Mouse (Mus musculus) T-helper 17 cell (primary cell): ENCODE data around the gene Asb4.
"Not testable (repeated sequence)": the region's sequence is repeated elsewhere in the genome, so short reads cannot be mapped to it uniquely, and the experiment has no call there.

ENCODE experiments used
- in situ Hi-C, 2 experiments: fragments of 300-600 bp; cut with MboI, MseI; formaldehyde crosslinking; loops; 1 replicate in 1 of 2; 2 replicates in 1 of 2; pipeline ENCODE4 v1.15.1; 2025; ENCODE audit warnings: high pct_unique_total_duplicates in 2 of 2

Asb4 gene

DNA sequence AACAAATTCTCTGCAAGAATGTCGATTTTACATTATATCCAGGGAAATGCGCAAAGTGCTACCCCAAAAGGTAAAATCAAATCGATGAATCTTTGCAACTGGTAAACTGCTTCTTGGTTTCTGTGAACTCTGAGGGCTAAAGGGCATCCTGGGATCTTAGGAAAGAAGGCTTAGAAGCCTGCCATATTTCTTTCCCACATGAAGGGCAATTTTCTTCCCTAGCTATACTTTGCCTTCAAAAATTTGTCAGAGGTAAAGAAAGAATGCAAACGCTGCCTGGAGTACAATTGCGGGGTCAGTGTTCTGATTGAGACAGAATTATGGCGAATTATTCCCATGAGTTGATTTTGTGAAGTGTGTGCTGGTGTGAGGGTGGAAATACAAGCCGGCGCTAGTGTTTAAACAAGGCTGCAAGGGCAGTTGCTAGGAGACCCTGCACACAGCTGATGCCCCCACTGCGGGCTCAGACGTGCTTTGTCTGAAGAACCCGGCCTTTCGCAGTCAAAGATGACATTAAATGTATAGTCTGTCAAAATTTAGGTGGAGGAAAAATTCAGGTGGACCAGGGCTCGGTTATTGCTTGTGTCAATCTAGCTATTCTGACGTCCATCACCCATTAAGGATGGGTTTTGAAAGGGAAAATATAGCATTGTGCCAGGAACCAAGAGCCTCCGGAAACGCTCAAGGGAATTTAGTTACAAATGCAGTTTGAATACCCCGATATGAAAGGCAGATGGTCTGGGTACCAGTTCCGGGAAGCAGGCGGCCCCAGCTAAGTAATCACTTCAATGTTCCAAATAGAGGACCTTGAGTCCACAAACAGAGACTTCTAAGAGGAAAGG is at the start of gene Asb4:
Asb4 (plus strand) TSS at position 51 of the 842 bp plus-strand sequence.
- in situ Hi-C loops, result no loop called here

DNA sequence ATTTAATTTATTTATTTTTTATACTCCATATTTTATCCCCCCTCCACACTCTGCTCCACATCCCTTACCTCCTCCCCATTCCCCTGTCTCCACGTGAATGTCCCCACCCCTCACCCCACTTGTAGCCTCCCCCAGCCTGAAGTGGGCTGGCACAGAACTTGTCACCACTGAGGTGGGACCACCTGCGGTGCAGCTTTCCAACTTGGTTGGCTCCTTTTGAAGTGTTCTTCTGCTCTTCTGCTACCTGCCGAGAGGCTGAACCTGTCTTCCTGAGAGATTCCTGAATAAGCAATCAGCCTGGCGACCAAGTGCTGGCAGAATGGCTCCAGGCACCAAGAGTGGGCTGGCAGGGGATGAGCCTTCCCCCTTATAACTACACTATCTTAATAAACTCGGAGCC is 49.2 kb upstream of the Asb4 start:
- in situ Hi-C loops, result no loop called here

DNA sequence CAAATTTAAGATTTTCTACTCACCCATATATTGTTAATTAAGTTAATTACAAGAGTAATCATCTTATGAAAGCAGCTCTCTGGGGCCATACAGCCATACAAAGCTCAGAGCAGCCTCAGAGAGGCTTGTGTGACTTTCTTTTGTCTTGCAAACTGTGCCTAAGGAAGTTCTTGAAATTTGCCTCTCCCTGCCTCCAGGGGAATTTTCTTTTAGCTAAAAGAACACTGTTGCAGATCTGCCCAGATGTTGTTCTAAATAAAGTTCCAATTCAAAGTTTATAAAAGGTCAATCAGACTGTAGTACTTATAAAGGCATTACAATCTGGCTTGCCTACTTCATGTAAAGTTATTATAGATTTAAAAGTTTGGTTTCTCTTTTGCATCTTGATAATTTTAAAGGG is 47.2 kb upstream of the Asb4 start:
- in situ Hi-C loops, result not testable (repeated sequence)

DNA sequence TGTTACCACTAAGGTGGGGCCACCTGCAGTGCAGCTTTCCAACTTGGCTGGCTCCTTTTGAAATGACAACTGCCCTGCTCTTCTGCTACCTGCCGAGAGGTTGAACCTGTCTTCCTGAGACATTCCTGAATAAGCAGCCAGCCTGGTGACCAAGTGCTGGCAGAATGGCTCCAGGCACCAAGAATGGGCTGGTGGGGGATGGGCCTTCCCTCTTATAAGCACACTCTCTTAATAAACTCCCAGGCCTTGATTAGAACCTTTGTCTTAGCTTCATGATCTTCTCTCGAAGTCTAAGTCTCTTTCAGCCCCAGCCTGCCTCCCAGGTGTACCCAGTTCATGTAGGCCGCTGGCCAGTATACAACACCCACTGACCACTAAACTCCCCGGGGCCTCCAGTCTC is 44.4 kb upstream of the Asb4 start:
- in situ Hi-C loops, result not testable (repeated sequence)

DNA sequence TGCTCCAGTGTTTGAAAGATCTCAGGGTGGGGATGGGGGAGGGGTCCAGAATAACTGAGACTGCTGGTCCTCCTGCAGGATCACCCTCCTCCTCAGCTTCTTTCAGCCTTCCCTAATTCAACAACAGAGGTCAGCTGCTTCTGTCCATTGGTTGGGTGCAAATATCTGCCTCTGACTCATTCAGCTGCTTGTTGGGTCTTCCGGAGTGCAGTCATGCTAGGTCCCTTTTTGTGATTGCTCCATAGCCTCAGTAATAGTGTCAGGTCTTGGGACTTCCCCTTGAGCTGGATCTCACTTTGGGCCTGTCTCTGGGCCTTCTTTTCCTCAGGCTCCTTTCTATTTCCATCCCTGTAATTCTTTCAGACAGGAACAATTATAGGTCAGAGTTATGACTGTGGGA is 43.9 kb upstream of the Asb4 start:
- in situ Hi-C loops, result not testable (repeated sequence)

DNA sequence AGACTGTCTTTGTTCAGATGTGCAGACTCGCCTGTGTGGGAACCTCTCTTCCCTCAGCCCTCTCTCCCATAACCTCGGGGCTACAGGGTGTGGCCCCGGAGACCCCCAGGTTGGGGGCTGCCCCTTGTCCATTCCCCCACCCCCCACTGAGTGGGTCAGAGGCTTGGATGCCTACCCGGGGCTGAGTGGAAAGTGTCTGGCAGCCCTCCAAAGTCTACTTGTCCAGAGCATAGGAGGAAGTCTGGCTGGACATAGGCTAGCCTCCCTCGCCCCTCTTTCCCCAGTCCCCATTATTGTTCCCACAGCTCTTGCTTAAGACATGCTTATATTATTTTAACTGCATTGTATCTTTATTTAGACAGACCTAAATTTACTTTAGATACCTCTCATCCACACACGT is 38.9 kb upstream of the Asb4 start:
- in situ Hi-C loops, result no loop called here

DNA sequence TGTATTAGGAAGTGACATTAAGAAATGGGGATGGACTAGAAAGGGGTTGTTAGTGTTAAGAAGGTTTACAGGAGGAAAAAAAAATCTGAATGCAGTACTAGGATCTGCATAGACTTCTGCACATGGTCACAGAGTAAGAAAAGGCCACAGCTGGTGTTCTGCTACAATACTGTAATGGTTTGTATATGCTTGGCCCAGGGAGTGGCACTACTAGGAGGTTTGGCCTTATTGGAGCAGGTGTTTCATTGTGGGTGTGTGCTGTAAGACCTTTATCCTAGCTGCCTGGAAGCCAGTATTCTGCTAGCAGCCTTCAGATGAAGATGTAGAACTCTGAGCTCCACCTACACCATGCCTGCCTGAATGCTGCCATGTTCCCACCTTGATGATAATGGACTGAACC is 25.3 kb upstream of the Asb4 start:
- in situ Hi-C loops, result no loop called here

DNA sequence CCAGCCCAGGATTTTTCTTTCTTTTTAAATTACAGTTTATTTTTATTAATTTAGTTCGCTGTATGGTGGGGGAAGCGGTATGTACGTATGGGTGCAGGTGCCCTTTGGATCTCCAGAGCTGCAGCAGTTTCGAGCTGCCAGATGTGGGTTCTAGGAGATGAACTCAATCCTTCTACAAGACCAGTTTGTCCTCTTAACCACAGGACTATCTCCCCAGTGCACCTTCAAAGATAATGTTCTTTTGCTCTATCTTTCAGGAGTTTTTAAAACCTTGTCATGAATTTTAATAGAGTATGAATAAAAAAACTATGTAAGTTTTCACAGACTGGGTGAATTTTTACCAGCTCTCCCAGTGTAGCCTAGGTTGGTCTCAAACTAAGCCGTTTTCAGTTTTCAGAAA is 22.8 kb upstream of the Asb4 start:
- in situ Hi-C loops, result loop anchor here (5.0 to 10.0 kb wide), 2 partner anchors 382 to 806 kb away; no protein-coding TSS in a partner anchor

DNA sequence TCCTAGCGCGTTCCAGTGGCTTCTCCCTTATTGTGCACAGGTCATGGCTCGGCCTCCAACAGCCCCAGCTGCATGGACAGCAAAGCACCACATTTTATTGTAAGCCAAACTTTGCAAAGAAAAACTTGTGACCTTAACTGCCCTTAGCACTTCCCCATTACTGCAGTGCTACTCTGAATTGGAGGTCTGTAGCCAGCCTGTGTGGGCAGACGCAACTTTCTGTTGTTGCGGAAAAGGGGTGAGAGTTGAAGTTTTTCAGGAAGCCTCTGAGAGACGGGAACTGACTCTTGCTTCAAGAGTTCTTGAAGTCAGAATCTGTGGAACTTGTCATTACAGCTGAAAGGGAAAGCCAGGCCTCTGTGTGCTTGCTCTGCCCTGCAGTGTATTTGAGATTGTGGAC is 21.2 kb upstream of the Asb4 start:
- in situ Hi-C loops, result loop anchor here (5.0 to 10.0 kb wide), 2 partner anchors 380 to 807 kb away; no protein-coding TSS in a partner anchor

DNA sequence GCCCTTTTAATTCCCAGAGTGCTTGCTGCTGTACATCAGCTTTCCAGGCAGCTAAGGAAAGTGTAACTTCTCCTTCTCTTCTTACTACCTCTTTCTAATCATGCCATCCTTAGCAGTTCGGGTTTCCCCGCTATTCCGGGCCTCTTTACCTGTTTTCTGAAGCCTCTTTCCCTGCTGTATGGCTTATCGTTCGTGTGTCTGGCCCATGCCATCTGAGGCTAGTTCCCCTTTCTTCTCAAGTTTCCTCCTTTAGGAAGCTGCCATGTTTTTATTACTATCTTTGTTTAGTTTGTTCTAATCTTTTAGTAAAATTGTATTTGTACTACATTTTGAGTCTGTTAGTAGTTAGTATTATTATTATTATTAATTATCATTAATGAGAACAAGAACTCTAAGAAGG is 17.3 kb upstream of the Asb4 start:
- in situ Hi-C loops, result loop anchor here in 1 of 2 experiments (10.0 kb wide), 1 partner anchor 811 kb away; no protein-coding TSS in a partner anchor

DNA sequence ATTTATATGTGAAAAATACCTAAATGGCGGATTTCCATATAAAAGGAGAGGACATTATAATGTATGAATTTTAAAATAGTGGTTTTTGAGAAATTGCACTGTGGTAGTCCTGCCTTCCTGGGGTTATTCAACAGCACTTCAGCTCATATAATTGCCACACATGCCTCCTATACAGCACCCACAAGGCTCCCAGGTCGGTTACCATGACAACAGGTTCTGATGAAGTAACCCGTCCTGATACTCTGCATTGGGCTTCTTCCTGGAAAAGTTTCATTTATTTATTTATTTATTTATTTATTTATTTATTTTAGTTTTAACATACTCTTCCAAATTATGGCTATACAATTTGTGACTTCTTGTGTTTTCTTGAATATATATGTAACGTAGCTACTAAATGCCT is 6.3 kb upstream of the Asb4 start:
- in situ Hi-C loops, result no loop called here

DNA sequence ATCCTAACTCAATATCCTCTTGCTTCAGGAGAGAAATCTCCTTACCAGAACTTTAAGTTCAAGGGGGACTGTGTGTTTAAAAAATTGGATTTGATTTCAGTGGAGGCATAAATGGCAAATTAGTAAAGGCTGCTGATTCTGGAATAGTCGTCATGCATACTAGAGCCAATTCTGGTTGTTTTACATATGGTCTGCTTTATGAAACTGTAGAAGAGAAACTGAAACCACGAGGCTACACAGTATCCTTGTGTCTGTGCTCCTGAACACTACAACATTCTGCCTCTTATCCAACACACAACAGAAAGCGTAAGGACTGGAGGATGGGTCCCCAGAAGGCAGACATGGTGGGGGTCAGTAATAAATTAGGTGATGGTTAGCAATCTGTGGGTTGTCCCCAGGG is 4.1 kb upstream of the Asb4 start:
- in situ Hi-C loops, result no loop called here

DNA sequence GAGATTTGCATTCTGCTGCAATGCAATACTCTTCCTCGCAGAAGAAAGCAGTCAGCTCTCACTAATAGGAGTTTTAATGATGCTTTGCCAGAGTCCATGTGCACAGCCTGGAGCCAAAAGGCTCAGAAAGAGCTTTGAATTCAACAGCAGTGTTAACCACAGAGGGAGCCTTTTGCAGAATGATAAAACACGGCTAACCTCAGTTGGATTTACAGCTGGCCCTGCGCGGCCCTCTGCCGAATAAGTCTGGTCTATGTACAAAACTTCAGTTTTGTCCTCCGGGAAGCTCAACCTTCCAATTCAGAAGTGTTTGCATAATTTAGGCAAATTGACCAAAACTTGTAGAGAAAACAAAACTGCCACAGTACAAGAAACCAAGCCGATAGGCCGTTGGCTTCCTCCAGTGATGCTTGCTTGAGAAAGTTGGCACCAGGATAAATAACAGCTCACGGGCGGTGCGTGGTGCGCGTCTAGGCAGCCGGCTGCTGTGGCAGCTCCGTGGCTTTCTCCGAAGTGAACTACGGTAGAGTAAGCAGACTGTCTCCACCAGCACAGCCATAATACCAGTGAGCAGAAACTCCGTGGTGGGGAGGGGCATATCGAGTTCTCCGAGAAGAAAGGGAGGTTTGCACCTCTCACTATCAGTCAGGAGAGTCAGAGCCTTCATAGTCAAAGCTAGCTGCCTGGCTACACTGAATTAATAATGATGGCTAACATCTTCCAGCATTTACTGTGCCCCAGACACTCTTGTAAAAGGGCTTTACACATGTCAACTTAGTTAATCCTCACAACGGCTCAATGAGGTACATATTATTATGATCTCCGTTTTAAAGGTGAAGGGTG is 3.2 kb upstream of the Asb4 start:
- in situ Hi-C loops, result no loop called here

DNA sequence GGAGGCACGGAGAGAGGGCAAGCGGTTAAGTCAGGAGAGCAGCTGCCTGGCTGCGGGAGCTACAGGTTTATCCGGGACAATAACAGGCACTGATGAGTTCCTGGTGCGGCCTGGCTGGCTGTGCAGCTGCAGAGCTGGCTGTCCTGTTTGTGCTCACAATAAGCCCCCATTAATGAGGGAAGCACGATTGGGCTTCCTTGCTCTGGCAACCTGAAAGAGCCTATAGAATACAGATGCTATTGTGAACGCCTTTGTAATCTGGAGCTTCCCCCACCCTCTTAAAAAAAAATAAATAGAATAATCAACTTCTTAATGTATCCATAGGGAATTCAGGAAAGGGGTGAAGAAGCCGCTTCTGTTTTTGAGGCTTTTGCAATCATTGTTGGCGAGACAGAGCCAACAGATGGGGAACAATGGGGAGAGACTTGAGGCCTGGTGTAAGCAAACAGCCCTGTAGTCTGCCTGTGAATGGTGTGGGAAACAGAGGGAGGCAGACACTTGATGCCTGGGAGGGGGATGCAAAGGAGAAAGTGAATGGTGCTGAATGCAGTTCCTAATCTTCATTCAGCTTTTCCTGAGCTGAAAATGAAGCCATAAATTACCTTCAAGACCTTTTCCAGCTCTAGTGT is 2.4 kb upstream of the Asb4 start:
- in situ Hi-C loops, result no loop called here

DNA sequence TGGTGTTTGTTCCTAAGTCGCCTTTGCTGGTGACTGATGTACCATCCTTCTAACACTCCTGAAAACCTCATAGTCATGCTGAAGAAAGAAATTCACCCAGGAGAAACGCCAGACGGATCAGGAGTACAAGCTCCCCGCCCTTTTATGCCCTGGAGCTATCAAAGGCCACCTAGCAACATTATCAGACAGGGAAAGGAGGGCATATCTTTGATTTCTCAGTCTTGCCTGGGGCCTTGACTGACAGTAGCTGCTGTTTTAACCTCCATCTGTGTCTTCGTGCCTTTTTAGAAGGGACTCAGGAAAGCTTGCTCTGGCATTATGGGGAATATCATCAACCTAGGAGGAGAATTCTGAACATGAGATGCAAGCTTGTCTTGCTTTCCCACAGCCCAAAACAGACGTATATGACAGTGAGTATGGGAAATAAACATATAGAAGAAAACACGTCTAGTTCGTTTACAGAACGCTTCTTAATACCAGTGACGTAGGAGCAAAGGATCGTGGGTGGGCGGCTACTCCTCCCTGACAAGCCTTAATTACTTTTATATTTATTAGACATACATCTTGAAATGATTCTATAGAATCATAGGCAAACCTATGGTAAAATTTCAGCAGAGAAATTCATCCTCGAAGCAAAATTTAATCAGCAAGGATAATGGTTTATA is 1.1 kb upstream of the Asb4 start:
- in situ Hi-C loops, result no loop called here

DNA sequence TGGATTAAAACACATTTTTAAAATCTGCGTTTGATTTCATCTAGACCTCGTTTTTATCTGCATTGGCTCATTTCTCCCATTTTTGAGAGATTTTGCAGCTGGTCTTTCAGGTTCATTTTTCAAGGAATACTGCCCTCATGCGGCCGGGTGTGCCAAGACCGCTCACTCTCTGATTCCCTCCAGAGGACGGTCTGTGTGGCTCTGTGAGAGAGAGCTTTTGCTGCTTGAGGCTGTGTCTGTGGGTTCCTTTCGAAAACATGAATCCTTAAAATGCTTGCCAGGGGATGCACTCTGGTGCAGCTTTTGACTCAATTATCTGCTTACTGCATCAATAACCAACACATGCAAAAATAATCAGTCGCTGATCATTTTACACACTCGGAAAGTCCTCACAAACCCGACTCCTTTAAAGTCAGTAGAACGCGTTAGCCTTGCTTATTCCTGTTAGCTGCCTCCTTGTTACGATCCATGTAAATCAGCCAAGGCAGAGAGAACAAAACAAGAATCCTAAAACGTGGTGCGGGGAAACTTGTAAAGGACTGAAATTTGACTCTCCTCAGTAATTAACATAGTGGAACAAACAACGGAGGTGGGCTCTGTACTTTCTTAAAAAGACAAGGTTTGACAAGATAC is 487 bp upstream of the Asb4 start:
- in situ Hi-C loops, result no loop called here

DNA sequence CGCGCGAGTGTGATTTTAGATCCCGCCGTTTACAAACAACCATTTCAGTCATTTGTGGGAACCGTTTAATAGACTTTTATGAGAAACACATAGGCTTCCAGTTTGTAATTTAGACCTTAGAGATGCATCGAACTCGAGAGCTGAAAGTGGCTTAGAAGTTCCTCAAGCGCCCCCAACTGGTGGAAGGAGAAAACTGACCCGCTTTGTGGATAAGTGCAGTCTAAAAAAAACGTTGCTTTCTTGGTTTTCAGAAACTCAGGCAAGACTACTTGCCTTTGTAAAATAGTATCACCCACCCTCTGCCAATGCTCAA is 948 bp downstream of the Asb4 start:
- in situ Hi-C loops, result no loop called here

DNA sequence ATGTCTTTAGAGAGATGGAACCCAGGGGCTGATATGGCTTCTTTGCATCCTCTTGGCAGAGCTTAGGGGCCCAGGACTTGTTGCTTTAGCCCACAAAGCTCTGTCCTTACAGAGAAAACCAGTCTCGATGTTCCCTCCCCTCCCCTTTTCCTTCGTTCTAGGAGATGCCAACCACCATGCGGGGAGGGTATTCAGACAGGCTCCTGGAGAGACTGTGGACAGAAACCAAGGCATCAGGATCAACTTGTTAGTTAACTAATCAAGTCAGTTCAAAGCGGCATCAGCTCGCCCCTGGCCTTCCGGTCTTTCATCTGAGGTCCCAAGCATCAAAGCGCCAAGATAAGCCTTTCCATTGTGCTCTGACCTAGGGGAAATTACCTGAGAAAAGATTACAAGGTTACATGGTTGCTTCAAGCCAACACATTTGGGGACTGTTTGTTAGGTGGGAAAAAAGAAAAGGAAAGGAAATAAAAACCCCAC is 2.0 kb downstream of the Asb4 start:
- in situ Hi-C loops, result no loop called here

DNA sequence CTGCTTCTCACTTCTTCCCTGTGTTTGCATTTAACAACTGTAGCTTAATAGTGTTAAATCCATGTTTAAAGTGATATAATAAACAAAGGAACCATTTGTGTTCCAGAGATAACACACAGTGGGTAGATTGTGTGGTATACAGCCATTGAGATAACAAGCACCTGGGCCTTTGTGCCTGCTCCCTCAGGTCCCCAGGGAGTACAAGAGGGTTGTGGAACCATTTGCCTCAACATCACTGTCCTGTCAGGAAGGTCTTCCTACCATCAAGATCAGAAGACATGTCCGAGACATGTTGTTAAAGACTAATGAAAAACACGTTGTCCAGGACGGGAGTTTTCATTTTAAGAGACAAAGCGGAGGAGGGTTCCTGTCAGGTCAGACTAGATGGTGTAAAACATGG is 3.3 kb downstream of the Asb4 start:
- in situ Hi-C loops, result no loop called here

DNA sequence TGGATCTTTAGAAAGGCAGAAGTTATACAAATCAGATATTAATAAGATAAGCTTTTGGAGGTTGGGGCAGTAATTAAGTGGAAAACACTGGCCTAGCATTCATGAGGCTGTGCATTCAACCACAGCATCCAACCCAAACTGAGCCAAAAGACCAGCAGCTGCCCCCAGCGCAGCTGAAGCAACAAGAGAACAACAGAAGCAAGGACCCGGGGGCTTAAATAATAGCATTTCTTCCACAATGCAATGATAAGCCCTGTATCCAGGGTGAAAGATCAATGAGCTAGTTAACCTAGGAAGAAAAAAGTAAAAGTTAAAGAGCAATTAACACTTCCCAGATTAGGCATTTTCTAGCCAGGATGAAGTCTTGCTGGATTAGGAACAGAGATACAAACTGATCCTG is 4.2 kb downstream of the Asb4 start:
- in situ Hi-C loops, result no loop called here

DNA sequence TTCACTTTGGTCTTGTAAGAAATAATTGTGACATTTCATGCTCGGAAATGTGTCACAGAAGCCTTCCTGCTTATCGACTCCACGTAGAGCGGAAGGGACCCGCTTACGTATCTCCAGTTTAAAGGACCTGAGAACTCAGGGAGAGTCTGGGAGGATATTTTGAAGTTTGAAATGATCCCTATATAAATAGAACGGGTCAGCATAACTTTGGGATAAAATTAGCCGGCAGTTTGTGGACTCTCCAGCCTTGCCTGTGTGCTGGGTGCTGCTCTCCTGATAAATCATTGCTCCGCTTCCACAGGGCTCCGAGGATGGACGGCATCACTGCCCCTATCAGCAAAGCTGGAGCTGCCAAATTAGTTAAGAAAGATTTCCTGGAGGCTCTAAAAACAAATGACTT is 7.1 kb downstream of the Asb4 start:
- in situ Hi-C loops, result no loop called here
